Mouse (Mus musculus): ENCODE measurements around the gene Neurl2.

GRCm38 (mm10) chr2:164787032-164787431 lies 46.2 kb downstream of the Neurl2 start:
- TF ChIP-seq CTCF (conservative IDR thresholded peaks at IDR 0.05; ENCODE audit: insufficient read depth, insufficient read length, low read depth, low read length) (no peak), POLR2A (IDR thresholded peaks at IDR 0.05; ENCODE audit: low read depth, low read length) (no peak)

Data from kidney, adult 2 months (tissue).